In the genomic region with DNA sequence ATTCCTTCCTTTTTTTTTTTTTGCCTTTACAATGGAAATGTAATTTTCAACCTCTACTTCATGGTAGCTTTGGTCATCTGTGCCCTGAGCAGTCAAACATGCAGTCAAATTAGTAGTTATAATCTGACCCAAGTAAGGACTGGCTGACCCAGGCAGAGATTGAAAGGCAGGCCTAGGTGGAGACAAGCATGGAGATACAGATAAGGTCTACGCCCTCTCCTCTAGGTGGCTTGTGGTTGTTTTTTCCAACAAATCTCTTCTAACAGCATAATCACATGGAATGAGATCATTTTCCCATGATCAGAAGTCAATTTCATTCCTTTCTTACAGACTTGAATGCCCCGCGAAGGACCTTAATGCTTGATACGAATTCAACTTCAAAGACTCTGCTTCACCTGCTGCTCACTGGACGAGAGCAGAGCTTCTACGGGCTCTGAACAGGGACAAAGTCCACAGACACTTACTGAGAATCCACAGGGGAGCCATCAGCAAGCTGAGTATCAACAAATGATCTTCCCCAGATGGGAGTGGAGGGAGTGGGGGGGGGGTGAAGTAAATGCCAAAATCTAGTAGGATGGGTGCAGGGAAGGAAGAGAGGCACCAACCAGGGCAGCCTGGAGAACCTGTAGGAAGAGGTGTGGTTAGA, we compare ENCODE assay signal across 11 mouse cellular contexts. TPM values are rescaled to one million over a fixed set of nuclear protein-coding genes. Genes with fewer than 3 reads are reported as not detected.
DNase-seq lines count a peak whose midpoint lies in the region; ATAC-seq and TF ChIP-seq lines count a peak whose summit lies in the region.
"Had no signal": no experiment of that assay in that cellular context is flagged by ENCODE, and none has a peak within 500 bp of the region (broad histone marks: within the 10 kb centered on the region; RNA-seq: fewer than 3 reads in every experiment).

No protein-coding gene starts in this region.

- peak overlapping the region; percentile 93 for H3K4me2 ChIP-seq in hindbrain, embryonic 15.5 days
- peak overlapping the region; percentile 91; the same call in 1 of the 2 replicates for H3K4me2 ChIP-seq in midbrain, postnatal 0 days (ENCODE audit: low read depth, low read length, poor library complexity, severe bottlenecking)
- H3K4me2 ChIP-seq in liver, embryonic 11.5 days = peak overlapping the region; percentile 36

- H3K9ac ChIP-seq in hindbrain, embryonic 15.5 days = no peak overlapping the region
- no peak overlapping the region for H3K9ac ChIP-seq in midbrain, postnatal 0 days (replicated peaks; ENCODE audit: low read length, poor library complexity, severe bottlenecking)
- H3K9ac ChIP-seq in liver, embryonic 11.5 days (ENCODE audit: low read depth, low read length) = no peak overlapping the region
- H3K9ac ChIP-seq: limb, embryonic 13.5 days had no signal

- no peak for ATAC-seq in hindbrain, embryonic 15.5 days (ENCODE audit: low FRiP score, low read depth)
- ATAC-seq in midbrain, postnatal 0 days (ENCODE audit: low FRiP score) = no peak
- no peak for ATAC-seq in liver, embryonic 11.5 days (replicated peaks; ENCODE audit: low FRiP score)
- ATAC-seq: activated CD4-positive, CD25-positive, alpha-beta regulatory T cell, adult 4 months had no signal

- no peaks in the 10 kb centered on the region for H3K9me3 ChIP-seq in hindbrain, embryonic 15.5 days
- H3K9me3 ChIP-seq in hindbrain, embryonic 10.5 days = no peaks in the 10 kb centered on the region; the same call in 1 of the 2 replicates
- H3K9me3 ChIP-seq in midbrain, postnatal 0 days (ENCODE audit: low read length) = 0 out of 2 replicates have a peak, but pooled peaks cover 2% of the 10 kb centered on the region
- peaks cover 2% of the 10 kb centered on the region; the same call in 1 of the 2 replicates for H3K9me3 ChIP-seq in midbrain, embryonic 10.5 days (replicated peaks)
- H3K9me3 ChIP-seq in liver, embryonic 11.5 days (ENCODE audit: control insufficient read depth, low read length) = no peaks in the 10 kb centered on the region; the same call in 1 of the 2 replicates
- H3K9me3 ChIP-seq: limb, embryonic 13.5 days had no signal

- no peak overlapping the region for H3K27ac ChIP-seq in hindbrain, embryonic 15.5 days (replicated peaks)
- H3K27ac ChIP-seq in hindbrain, embryonic 10.5 days = no peak overlapping the region
- no peak overlapping the region for H3K27ac ChIP-seq in midbrain, postnatal 0 days (ENCODE audit: low read depth, low read length)
- H3K27ac ChIP-seq in midbrain, embryonic 10.5 days (replicated peaks) = no peak overlapping the region
- no peak overlapping the region for H3K27ac ChIP-seq in liver, embryonic 11.5 days (ENCODE audit: low read depth, low read length)
- no peak overlapping the region for H3K27ac ChIP-seq in left cerebral cortex, adult 2 months
- H3K27ac ChIP-seq: limb, embryonic 13.5 days had no signal

- intact Hi-C loops in left cerebral cortex, adult 2 months (cut with DNase I) = loop anchor here (5.0 kb wide), 1 partner anchor 74 kb away; no protein-coding TSS in a partner anchor

- no peak overlapping the region for H3K4me3 ChIP-seq in hindbrain, embryonic 15.5 days
- H3K4me3 ChIP-seq in hindbrain, embryonic 10.5 days = no peak overlapping the region
- H3K4me3 ChIP-seq in midbrain, postnatal 0 days (ENCODE audit: low read depth, low read length) = no peak overlapping the region
- no peak overlapping the region for H3K4me3 ChIP-seq in midbrain, embryonic 10.5 days
- no peak overlapping the region; the same call in 1 of the 2 replicates for H3K4me3 ChIP-seq in liver, embryonic 11.5 days (ENCODE audit: low read depth, low read length)
- H3K4me3 ChIP-seq in left cerebral cortex, adult 2 months = no peak overlapping the region
- H3K4me3 ChIP-seq: limb, embryonic 13.5 days had no signal

- no peak for TF ChIP-seq CTCF in midbrain, postnatal 0 days (IDR thresholded peaks at IDR 0.05)
- no peak for TF ChIP-seq CTCF in left cerebral cortex, adult 2 months (IDR thresholded peaks at IDR 0.05)

- no peak for DNase-seq in hindbrain, embryonic 10.5 days (ENCODE audit: low spot score)
- DNase-seq in midbrain, postnatal 0 days (ENCODE audit: low spot score) = no peak
- DNase-seq in midbrain, embryonic 10.5 days (ENCODE audit: low spot score) = no peak
- no peak for DNase-seq in liver, embryonic 11.5 days (ENCODE audit: low spot score)
- DNase-seq in yolk sac, embryonic 10.5 days (ENCODE audit: low spot score) = peak; percentile 67
- no peak for DNase-seq in left cerebral cortex, adult 2 months (ENCODE audit: extremely low spot score in 1 of 2, low spot score in 2 of 2)
- no peak for DNase-seq in adrenal gland, postnatal 14 days
- DNase-seq: cerebellum, postnatal 25 days had no signal

- peaks cover 8% of the 10 kb centered on the region for H3K4me1 ChIP-seq in hindbrain, embryonic 15.5 days (replicated peaks)
- peaks cover 15% of the 10 kb centered on the region for H3K4me1 ChIP-seq in hindbrain, embryonic 10.5 days (replicated peaks)
- H3K4me1 ChIP-seq in midbrain, postnatal 0 days (ENCODE audit: insufficient read depth, low read length) = no peaks in the 10 kb centered on the region
- H3K4me1 ChIP-seq in midbrain, embryonic 10.5 days = peaks cover 15% of the 10 kb centered on the region
- peaks cover 26% of the 10 kb centered on the region for H3K4me1 ChIP-seq in liver, embryonic 11.5 days (replicated peaks; ENCODE audit: control insufficient read depth, insufficient read depth, low read length)

- peaks cover 14% of the 10 kb centered on the region for H3K27me3 ChIP-seq in hindbrain, embryonic 15.5 days
- peaks cover 33% of the 10 kb centered on the region for H3K27me3 ChIP-seq in hindbrain, embryonic 10.5 days (ENCODE audit: insufficient read depth, poor library complexity, severe bottlenecking)
- peaks cover 5% of the 10 kb centered on the region; the same call in 1 of the 2 replicates for H3K27me3 ChIP-seq in midbrain, postnatal 0 days (ENCODE audit: insufficient read depth, low read length)
- H3K27me3 ChIP-seq in midbrain, embryonic 10.5 days (ENCODE audit: low read depth, poor library complexity, severe bottlenecking) = peaks cover 55% of the 10 kb centered on the region
- peaks cover 14% of the 10 kb centered on the region for H3K27me3 ChIP-seq in liver, embryonic 11.5 days (replicated peaks; ENCODE audit: control insufficient read depth, insufficient read depth, low read length)

- H3K36me3 ChIP-seq in hindbrain, embryonic 15.5 days = no peaks in the 10 kb centered on the region
- no peaks in the 10 kb centered on the region for H3K36me3 ChIP-seq in hindbrain, embryonic 10.5 days
- no peaks in the 10 kb centered on the region for H3K36me3 ChIP-seq in midbrain, postnatal 0 days (ENCODE audit: insufficient read depth, low read length)
- no peaks in the 10 kb centered on the region for H3K36me3 ChIP-seq in midbrain, embryonic 10.5 days
- no peaks in the 10 kb centered on the region for H3K36me3 ChIP-seq in liver, embryonic 11.5 days (ENCODE audit: control insufficient read depth, insufficient read depth, low read length)
- H3K36me3 ChIP-seq: limb, embryonic 13.5 days had no signal

- WGBS in hindbrain, embryonic 15.5 days = 56% methylated on average over 6 of the region's 6 CpGs
- 56% methylated on average over 6 of the region's 6 CpGs for WGBS in hindbrain, embryonic 10.5 days
- 48% methylated on average over 6 of the region's 6 CpGs for WGBS in midbrain, postnatal 0 days
- 63% methylated on average over 6 of the region's 6 CpGs for WGBS in midbrain, embryonic 10.5 days
- 58% methylated on average over 6 of the region's 6 CpGs for WGBS in liver, embryonic 11.5 days

RNA-seq across cellular contexts. Expression of a gene that starts 1.9 kb away (rescaled TPM):
- polyA plus RNA-seq in hindbrain, embryonic 15.5 days (2015; fragmentation: Nextera tagmentation; extraction: Ambion mirVana) = 8.3 and 8.8 TPM in 2 replicates
- polyA plus RNA-seq in hindbrain, embryonic 10.5 days (2016; fragmentation: Nextera tagmentation; extraction: Ambion mirVana) = 3.6 and 4.3 TPM in 2 replicates
- total RNA-seq in midbrain, postnatal 0 days (2014; rRNA removed) = 3.9 and 5.4 TPM in 2 replicates
- 2.3 TPM in 2 replicates for polyA plus RNA-seq in midbrain, postnatal 0 days (2015; fragmentation: Nextera tagmentation; extraction: Ambion mirVana)
- polyA plus RNA-seq in midbrain, embryonic 10.5 days (2016; fragmentation: Nextera tagmentation; extraction: Ambion mirVana) = 3.2 and 4.6 TPM in 2 replicates
- polyA plus RNA-seq in liver, embryonic 11.5 days (2014; fragmentation: Nextera tagmentation; extraction: Ambion mirVana) = 7.9 and 8.9 TPM in 2 replicates
- 1 to 10 TPM; 3.4 to 3.8 TPM for total RNA-seq in left cerebral cortex, adult 2 months (2021)
- 3.3 and 4.8 TPM in 2 replicates for total RNA-seq in adrenal gland, postnatal 14 days (2021)

RNA-seq across cellular contexts. Expression of a gene that starts 47.7 kb away (rescaled TPM):
- 16.0 and 17.4 TPM in 2 replicates for polyA plus RNA-seq in hindbrain, embryonic 15.5 days (2015; fragmentation: Nextera tagmentation; extraction: Ambion mirVana)
- polyA plus RNA-seq in hindbrain, embryonic 10.5 days (2016; fragmentation: Nextera tagmentation; extraction: Ambion mirVana) = 15.2 and 16.8 TPM in 2 replicates
- 42.2 and 46.2 TPM in 2 replicates for total RNA-seq in midbrain, postnatal 0 days (2014; rRNA removed)
- 9.9 and 10.8 TPM in 2 replicates for polyA plus RNA-seq in midbrain, postnatal 0 days (2015; fragmentation: Nextera tagmentation; extraction: Ambion mirVana)
- polyA plus RNA-seq in midbrain, embryonic 10.5 days (2016; fragmentation: Nextera tagmentation; extraction: Ambion mirVana) = 16.2 and 16.5 TPM in 2 replicates
- polyA plus RNA-seq in liver, embryonic 11.5 days (2014; fragmentation: Nextera tagmentation; extraction: Ambion mirVana) = 18.1 and 20.1 TPM in 2 replicates
- total RNA-seq in left cerebral cortex, adult 2 months (2021) = 10 to 100 TPM; 27.6 to 29.4 TPM
- total RNA-seq in adrenal gland, postnatal 14 days (2021) = 57.0 and 58.8 TPM in 2 replicates

Comparison
In these comparisons a context has a peak if more than half of its experiments do, and no peak if none do; other contexts are left out.
1. H3K4me2 ChIP-seq: peak in every context shown above with its lines; median percentile 93 in hindbrain, embryonic 15.5 days; 91 in midbrain, postnatal 0 days; 36 in liver, embryonic 11.5 days.